Mouse (Mus musculus) neural tube, embryonic 11.5 days (tissue): ENCODE results near the gene Ctnna2. TPM values are rescaled to one million over a fixed set of nuclear protein-coding genes. Genes with fewer than 3 reads are reported as not detected.

Experiments
- ATAC-seq: fragments of 200-750 bp; cut with Nextera tagmentation; 2 replicates; pipeline ENCODE4 v1.8.0; 2017; ENCODE audit warnings: moderate number of reproducible peaks, mild to moderate bottlenecking, moderate TSS enrichment, moderate library complexity; ENCODE audit not compliant: insufficient read depth, low FRiP score, low TSS enrichment
- DNase-seq: peaks from one replicate; pipeline ENCODE4 v3.0.0-alpha.2; 2015; ENCODE audit warnings: low spot score
- H3K27ac ChIP-seq: fragments of 300-500 bp; sonication (generic); 2 replicates; pipeline ENCODE4 v1.5.1; 2014; ENCODE audit warnings: low read depth, mild to moderate bottlenecking, low read length
- H3K27me3 ChIP-seq: fragments of 300-500 bp; sonication (generic); 2 replicates; pipeline ENCODE4 v1.6.1; 2014; ENCODE audit warnings: mild to moderate bottlenecking, low read length, mixed read lengths; ENCODE audit not compliant: control insufficient read depth, insufficient read depth
- H3K36me3 ChIP-seq: fragments of 300-500 bp; sonication (generic); 2 replicates; pipeline ENCODE4 v1.6.1; 2014; ENCODE audit warnings: mild to moderate bottlenecking, low read length, moderate library complexity, mixed read lengths; ENCODE audit not compliant: control insufficient read depth, insufficient read depth
- H3K4me1 ChIP-seq: fragments of 300-500 bp; sonication (generic); 2 replicates; pipeline ENCODE4 v1.6.1; 2014; ENCODE audit warnings: low read length, mixed read lengths; ENCODE audit not compliant: control insufficient read depth, insufficient read depth
- H3K4me2 ChIP-seq: fragments of 300-500 bp; sonication (generic); 2 replicates; pipeline ENCODE4 v1.6.1; 2014; ENCODE audit warnings: low read depth, mild to moderate bottlenecking, moderate library complexity
- H3K4me3 ChIP-seq: fragments of 300-500 bp; sonication (generic); 2 replicates; pipeline ENCODE4 v1.5.1; 2014; ENCODE audit warnings: low read depth, low read length
- H3K9ac ChIP-seq: fragments of 300-500 bp; sonication (generic); 2 replicates; pipeline ENCODE4 v1.6.1; 2014; ENCODE audit warnings: mild to moderate bottlenecking, low read length
- H3K9me3 ChIP-seq: fragments of 300-500 bp; sonication (generic); 2 replicates; pipeline ENCODE4 v1.6.1; 2016; ENCODE audit warnings: low read length; ENCODE audit not compliant: control insufficient read depth
- WGBS: fragments of 180-500 bp; shearing (Covaris S2); extraction: QIAGEN DNeasy Blood & Tissue Kit; methylation state at CpG from one replicate; pipeline ENCODE4 v1.1.7; 2014; 5-methylcytosine and 5-hydroxymethylcytosine counted together
- polyA plus RNA-seq: library from polyadenylated mRNA; unstranded; fragments of >200 nt; fragmentation: Nextera tagmentation; extraction: Ambion mirVana; gene quantifications from 2 replicates; pipeline ENCODE4 v1.2.1, GENCODE M21; 2014

Ctnna2 gene
- 48.4 and 54.7 TPM in 2 replicates for polyA plus RNA-seq

GRCm38 (mm10) chr6:77979241-77979961, at the start of gene Ctnna2:
Gene Ctnna2, minus strand, starts transcription at chr6:77979699.
- H3K36me3 ChIP-seq, result no peaks in the 10 kb centered on the region
- peak; percentile 97 for ATAC-seq
- WGBS, result under 1% methylated on average over 42 of the region's 58 CpGs

GRCm38 (mm10) chr6:77980137-77981052, 896 bp upstream of the Ctnna2 start:
- Histone ChIP-seq H3K27ac (no peak overlapping the region), H3K36me3 (no peaks in the 10 kb centered on the region), H3K9ac (no peak overlapping the region), H3K4me2 (peak overlapping the region; percentile 62; the same call in 1 of the 2 replicates), H3K9me3 (no peaks in the 10 kb centered on the region), H3K4me3 (peak overlapping the region; percentile 55; the same call in 1 of the 2 replicates), H3K27me3 (no peaks in the 10 kb centered on the region), H3K4me1 (peaks cover 2% of the 10 kb centered on the region; the same call in 1 of the 2 replicates)
- 15% methylated on average over 15 of the region's 15 CpGs for WGBS
- peak; percentile 45 for DNase-seq
- ATAC-seq, result peak; percentile 10

More at GRCm38 (mm10) chr6:77979241-77979961, at the start of gene Ctnna2:
- Histone ChIP-seq H3K4me3 (peak within 1 kb of the TSS; percentile 55), H3K4me1 (peaks cover 2% of the 10 kb centered on the region; the same call in 1 of the 2 replicates), H3K9ac (peak within 1 kb of the TSS; percentile 68), H3K27ac (peak within 1 kb of the TSS; percentile 88), H3K9me3 (no peaks in the 10 kb centered on the region), H3K27me3 (no peaks in the 10 kb centered on the region), H3K4me2 (peak within 1 kb of the TSS; percentile 62)
- DNase-seq, result peak; percentile 96

- H3K4me3 ChIP-seq, result peak overlapping the region; percentile 55
- DNase-seq (peak; percentile 35), ATAC-seq (peak; percentile 25; the same call in 1 of the 2 replicates)
- 21% methylated on average over 10 of the region's 10 CpGs for WGBS
- peaks cover 2% of the 10 kb centered on the region; the same call in 1 of the 2 replicates for H3K4me1 ChIP-seq
- H3K9ac ChIP-seq, result peak overlapping the region; percentile 68
- no peaks in the 10 kb centered on the region for H3K9me3 ChIP-seq
- peak overlapping the region; percentile 88 for H3K27ac ChIP-seq
- peak overlapping the region; percentile 62 for H3K4me2 ChIP-seq
- H3K36me3 ChIP-seq, result no peaks in the 10 kb centered on the region
- no peaks in the 10 kb centered on the region for H3K27me3 ChIP-seq
Measured at GRCm38 (mm10) chr6:77978476-77979240, 841 bp downstream of the Ctnna2 start.

GRCm38 (mm10) chr6:77970545-77971242, 8.8 kb downstream of the Ctnna2 start:
- DNase-seq, result no peak

GRCm38 (mm10) chr6:77969774-77970173, 9.7 kb downstream of the Ctnna2 start:
- 35% methylated on average over 4 of the region's 4 CpGs for WGBS
- DNase-seq, result no peak
- Histone ChIP-seq H3K4me1 (no peaks in the 10 kb centered on the region), H3K4me2 (no peak overlapping the region), H3K36me3 (no peaks in the 10 kb centered on the region), H3K4me3 (no peak overlapping the region), H3K27me3 (no peaks in the 10 kb centered on the region), H3K9ac (no peak overlapping the region), H3K9me3 (no peaks in the 10 kb centered on the region), H3K27ac (no peak overlapping the region)
- no peak for ATAC-seq

More at GRCm38 (mm10) chr6:77970545-77971242, 8.8 kb downstream of the Ctnna2 start:
- H3K4me2 ChIP-seq, result no peak overlapping the region
- H3K4me1 ChIP-seq, result no peaks in the 10 kb centered on the region
- H3K4me3 ChIP-seq, result no peak overlapping the region
- 78% methylated on average over 10 of the region's 10 CpGs for WGBS
- no peaks in the 10 kb centered on the region for H3K27me3 ChIP-seq
- H3K9ac ChIP-seq, result no peak overlapping the region
- ATAC-seq, result no peak
- no peak overlapping the region for H3K27ac ChIP-seq
- H3K9me3 ChIP-seq, result no peaks in the 10 kb centered on the region
- H3K36me3 ChIP-seq, result no peaks in the 10 kb centered on the region

- H3K4me2 ChIP-seq, result no peak overlapping the region
- no peaks in the 10 kb centered on the region for H3K4me1 ChIP-seq
- no peak overlapping the region for H3K4me3 ChIP-seq
- H3K9me3 ChIP-seq, result no peaks in the 10 kb centered on the region
- H3K27ac ChIP-seq, result no peak overlapping the region
- DNase-seq (no peak), ATAC-seq (no peak)
- H3K9ac ChIP-seq, result no peak overlapping the region
- WGBS, result 76% methylated on average over 1 of the region's 1 CpGs
- H3K27me3 ChIP-seq, result no peaks in the 10 kb centered on the region
- H3K36me3 ChIP-seq, result no peaks in the 10 kb centered on the region
Measured at GRCm38 (mm10) chr6:77962011-77962410, 17.5 kb downstream of the Ctnna2 start.

GRCm38 (mm10) chr6:77951276-77951675, 28.2 kb downstream of the Ctnna2 start:
- Histone ChIP-seq H3K36me3 (no peaks in the 10 kb centered on the region), H3K9me3 (no peaks in the 10 kb centered on the region), H3K9ac (no peak overlapping the region), H3K4me3 (no peak overlapping the region), H3K4me2 (no peak overlapping the region), H3K27ac (no peak overlapping the region), H3K4me1 (no peaks in the 10 kb centered on the region), H3K27me3 (no peaks in the 10 kb centered on the region)
- DNase-seq (no peak), ATAC-seq (no peak)
- 88% methylated on average over 4 of the region's 4 CpGs for WGBS

- H3K36me3 ChIP-seq, result no peaks in the 10 kb centered on the region
- 94% methylated on average over 2 of the region's 2 CpGs for WGBS
- no peaks in the 10 kb centered on the region for H3K9me3 ChIP-seq
- H3K4me1 ChIP-seq, result no peaks in the 10 kb centered on the region
- H3K27me3 ChIP-seq, result no peaks in the 10 kb centered on the region
- H3K9ac ChIP-seq, result no peak overlapping the region
- DNase-seq (no peak), ATAC-seq (no peak)
- no peak overlapping the region for H3K4me3 ChIP-seq
- no peak overlapping the region for H3K4me2 ChIP-seq
- H3K27ac ChIP-seq, result no peak overlapping the region
Measured at GRCm38 (mm10) chr6:77950690-77951089, 28.8 kb downstream of the Ctnna2 start.
